Mouse (Mus musculus) G1E (cell line): Measurements from ENCODE around the gene Mettl15. TPM values are rescaled to one million over a fixed set of nuclear protein-coding genes. Genes with fewer than 3 reads are reported as not detected.

Experiments used
- ATAC-seq: 2 replicates; pipeline ENCODE4 v1.8.0; 2016; ENCODE audit warnings: mild to moderate bottlenecking; ENCODE audit not compliant: insufficient number of reproducible peaks, poor library complexity, low FRiP score, severe bottlenecking; ENCODE audit errors: extremely low read depth
- DNase-seq: peaks from one replicate; pipeline ENCODE4 v3.0.0; 2012; ENCODE audit warnings: low spot score
- H3K27me3 ChIP-seq: 2 replicates; pipeline ENCODE4 v1.6.1; 2012; ENCODE audit warnings: mild to moderate bottlenecking, low read length, inconsistent platforms; ENCODE audit not compliant: insufficient read depth
- H3K36me3 ChIP-seq: replicated peaks from 2 replicates; pipeline ENCODE3; 2012; ENCODE audit warnings: mild to moderate bottlenecking, inconsistent platforms
- H3K4me1 ChIP-seq: 2 replicates; pipeline ENCODE4 v1.6.1; 2012; ENCODE audit warnings: low read depth, low read length, inconsistent platforms, mixed read lengths; ENCODE audit not compliant: insufficient read depth
- H3K4me3 ChIP-seq: 2 replicates; pipeline ENCODE4 v1.5.1; 2012; ENCODE audit warnings: low read depth, mild to moderate bottlenecking, inconsistent platforms, low read length, moderate library complexity, mixed read lengths
- H3K9me3 ChIP-seq: replicated peaks from 2 replicates; pipeline ENCODE4 v1.6.1; 2012; ENCODE audit warnings: inconsistent platforms
- CTCF ChIP-seq: IDR thresholded peaks from 2 replicates; pipeline ENCODE4 v1.5.1; 2012; ENCODE audit warnings: low read depth, low read length, inconsistent platforms, mixed read lengths
- GATA1 ChIP-seq: IDR thresholded peaks from 2 replicates; pipeline ENCODE4 v1.6.1; 2012; ENCODE audit warnings: borderline replicate concordance, low read length, inconsistent platforms, mixed read lengths
- GATA2 ChIP-seq: IDR thresholded peaks from 2 replicates; pipeline ENCODE4 v1.6.1; 2012; ENCODE audit warnings: low read depth, low read length, inconsistent platforms, borderline replicate concordance
- POLR2AphosphoS5 ChIP-seq: IDR thresholded peaks from 2 replicates; pipeline ENCODE4 v1.6.1; 2012; ENCODE audit warnings: low read depth, low read length, inconsistent platforms; ENCODE audit not compliant: insufficient replicate concordance
- TAL1 ChIP-seq: conservative IDR thresholded peaks from 2 replicates; pipeline ENCODE4 v1.6.1; 2012; ENCODE audit warnings: low read depth, low read length, inconsistent platforms, mixed read lengths
- polyA plus RNA-seq: library from polyadenylated mRNA; stranded (reverse); fragments of >175 nt; gene quantifications from 2 replicates; pipeline ENCODE4 v1.2.3, GENCODE M21; 2012
- total RNA-seq, 2 experiments: library from RNA; stranded (forward) in 1 of 2; stranded (reverse) in 1 of 2; fragments of 200-1000 nt in 1 of 2; fragments of >200 nt in 1 of 2; fragmentation: Nextera tagmentation in 1 of 2; gene quantifications; 2 replicates each; pipeline ENCODE4 v1.2.3; 2014 to 2017

The Mettl15 gene
- total RNA-seq (2014; fragmentation: Nextera tagmentation) (9.1 and 11.3 TPM in 2 replicates), total RNA-seq (2017) (5.2 and 6.6 TPM in 2 replicates), polyA plus RNA-seq (0.42 and 0.51 TPM in 2 replicates)

DNA sequence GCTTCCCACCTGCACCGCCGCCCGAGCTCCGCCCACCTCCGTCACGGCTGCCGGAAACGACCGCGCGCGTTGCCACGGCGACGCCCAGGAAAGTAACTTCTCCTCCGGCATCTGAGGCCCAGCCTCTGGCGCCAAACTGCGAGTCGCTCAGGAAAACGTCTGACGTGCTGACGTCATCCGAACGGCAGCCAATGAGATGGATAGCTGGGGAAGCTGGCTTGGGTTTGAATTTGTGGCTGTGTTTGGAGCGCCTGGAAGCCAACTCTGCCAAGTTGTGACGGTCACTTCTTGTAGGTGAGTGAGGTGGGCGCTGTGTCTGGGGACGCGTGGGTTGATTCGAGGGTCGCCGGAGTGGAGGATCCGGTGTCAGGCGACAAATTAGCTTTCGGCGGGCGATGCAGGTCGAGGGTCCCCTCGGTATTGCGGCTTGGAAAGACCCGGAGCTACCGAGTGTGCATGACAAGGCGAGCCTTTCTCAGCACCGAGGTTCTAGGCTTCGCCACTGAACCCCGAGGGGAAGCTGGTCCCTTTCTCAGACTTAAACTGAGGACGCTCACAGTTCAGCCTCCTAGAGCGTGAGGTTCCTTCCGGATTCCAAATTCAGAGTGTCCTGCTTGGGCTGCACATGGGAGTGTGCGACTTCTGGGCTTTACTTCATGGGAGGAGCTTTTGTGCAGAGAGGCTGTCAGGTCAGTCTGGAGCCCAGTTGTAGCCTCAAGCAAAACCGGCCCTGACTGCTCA, at the start of gene Mettl15, which contains the start of gene Kif18a:
Mettl15 (minus strand) TSS at position 149 of the 741 bp plus-strand sequence.
Kif18a (plus strand) TSS at position 139 of the 741 bp plus-strand sequence.
- peak; percentile 80 for DNase-seq
- Histone ChIP-seq H3K36me3 (peaks cover 8% of the 10 kb centered on the region), H3K4me3 (peak within 1 kb of the TSS; percentile 94), H3K27me3 (no peaks in the 10 kb centered on the region), H3K4me1 (peaks cover 16% of the 10 kb centered on the region), H3K9me3 (no peaks in the 10 kb centered on the region)
- ATAC-seq: peak; percentile 93
- TF ChIP-seq TAL1: no peak
- TF ChIP-seq GATA1: no peak
- no peak for TF ChIP-seq GATA2
- no peak for TF ChIP-seq CTCF
- TF ChIP-seq POLR2AphosphoS5: no peak

DNA sequence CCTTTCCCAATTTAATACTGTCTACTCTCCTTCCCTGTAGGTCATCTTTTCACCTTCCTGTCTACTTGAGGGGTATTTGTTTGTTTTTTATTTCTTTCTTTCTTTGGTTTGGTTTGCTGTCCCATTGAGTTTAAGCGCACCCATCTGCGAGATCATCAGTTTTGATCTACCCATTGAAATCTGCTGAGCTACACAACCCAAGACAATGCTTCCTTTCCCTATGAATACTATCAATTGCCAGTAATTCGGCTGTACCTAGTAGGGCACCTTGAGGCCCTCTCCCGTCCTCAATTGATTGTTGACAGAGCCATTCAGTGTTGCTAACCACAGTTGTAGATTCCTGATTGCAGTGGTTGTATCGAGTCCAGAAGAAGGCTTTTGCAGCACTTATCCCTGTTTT, 30.8 kb upstream of the Mettl15 start:
- H3K4me1 ChIP-seq: no peaks in the 10 kb centered on the region
- DNase-seq: no peak
- TF ChIP-seq GATA2 (no peak), CTCF (no peak), GATA1 (no peak), POLR2AphosphoS5 (no peak), TAL1 (no peak)
- no peak overlapping the region for H3K4me3 ChIP-seq
- no peaks in the 10 kb centered on the region for H3K9me3 ChIP-seq
- H3K27me3 ChIP-seq: no peaks in the 10 kb centered on the region
- no peak for ATAC-seq
- peaks cover 41% of the 10 kb centered on the region for H3K36me3 ChIP-seq

DNA sequence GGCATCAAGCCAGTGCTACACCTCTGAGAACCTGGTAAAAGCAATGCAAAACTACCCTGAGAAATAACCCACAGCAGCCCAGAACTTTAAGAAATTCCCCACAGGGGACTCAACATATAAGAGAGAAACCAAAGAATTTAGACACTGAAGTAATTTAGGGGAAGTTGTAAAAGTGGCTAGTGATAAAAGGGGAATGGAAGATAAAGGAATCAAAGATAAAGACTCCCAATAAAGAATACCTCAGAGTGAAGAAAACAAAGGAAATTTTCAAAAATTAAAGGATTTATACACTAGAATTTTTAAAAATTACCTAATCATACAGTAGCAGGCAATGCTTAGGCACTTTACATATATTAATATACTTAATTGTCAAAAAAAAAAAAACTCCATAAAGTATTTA, 23.1 kb upstream of the Mettl15 start:
- ATAC-seq: no peak
- H3K36me3 ChIP-seq: peaks cover 46% of the 10 kb centered on the region
- no peak overlapping the region for H3K4me3 ChIP-seq
- DNase-seq: no peak
- H3K4me1 ChIP-seq: no peaks in the 10 kb centered on the region
- H3K9me3 ChIP-seq: no peaks in the 10 kb centered on the region
- H3K27me3 ChIP-seq: no peaks in the 10 kb centered on the region
- TF ChIP-seq TAL1 (no peak), CTCF (no peak), POLR2AphosphoS5 (no peak), GATA1 (no peak), GATA2 (no peak)

DNA sequence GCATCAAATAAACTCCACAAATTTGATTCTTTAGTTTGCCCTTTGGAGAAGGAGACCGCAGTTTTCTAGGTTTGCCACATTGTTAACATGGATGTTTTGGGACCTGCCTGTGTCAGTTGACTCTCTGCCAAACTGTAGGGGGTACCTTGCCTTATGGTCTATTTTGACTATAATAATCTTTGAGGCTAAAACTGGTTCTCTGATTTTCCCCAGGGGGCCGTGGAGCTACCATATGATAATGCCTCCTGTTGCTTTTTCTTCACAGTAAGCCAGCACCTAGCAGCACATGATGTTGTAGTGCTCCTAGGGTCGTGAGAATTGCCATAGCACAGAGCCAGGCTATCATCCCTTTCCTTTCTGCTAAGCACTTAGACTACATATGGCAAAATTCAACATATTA, 21.7 kb upstream of the Mettl15 start:
- H3K4me3 ChIP-seq: no peak overlapping the region
- H3K9me3 ChIP-seq: no peaks in the 10 kb centered on the region
- no peaks in the 10 kb centered on the region for H3K4me1 ChIP-seq
- TF ChIP-seq POLR2AphosphoS5 (no peak), GATA1 (no peak), TAL1 (no peak), CTCF (no peak), GATA2 (no peak)
- ATAC-seq (no peak), DNase-seq (no peak)
- peaks cover 44% of the 10 kb centered on the region for H3K36me3 ChIP-seq
- no peaks in the 10 kb centered on the region for H3K27me3 ChIP-seq

DNA sequence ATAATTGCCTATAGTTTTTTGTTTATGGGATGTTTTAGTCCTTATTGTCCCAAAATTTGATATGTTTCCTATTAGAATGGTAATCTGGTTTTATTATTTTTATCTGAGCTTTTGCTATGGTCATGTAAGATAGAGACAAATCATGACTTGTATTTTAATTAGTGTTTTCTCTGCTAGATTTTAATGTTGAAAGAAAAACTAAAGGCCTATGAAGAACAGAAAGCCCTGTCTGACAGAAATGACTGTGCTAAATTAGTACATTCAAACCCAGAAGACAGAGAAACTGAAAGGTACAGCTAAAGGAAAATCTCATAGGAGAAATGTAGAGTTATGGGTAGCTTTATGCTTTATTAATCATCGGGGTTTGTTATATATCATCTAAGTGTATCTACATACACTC, 17.6 kb upstream of the Mettl15 start:
- Histone ChIP-seq H3K9me3 (no peaks in the 10 kb centered on the region), H3K4me1 (peaks cover 9% of the 10 kb centered on the region), H3K27me3 (no peaks in the 10 kb centered on the region), H3K4me3 (no peak overlapping the region), H3K36me3 (peaks cover 43% of the 10 kb centered on the region)
- ATAC-seq: no peak
- TF ChIP-seq POLR2AphosphoS5: no peak
- TF ChIP-seq GATA1: no peak
- DNase-seq: no peak

DNA sequence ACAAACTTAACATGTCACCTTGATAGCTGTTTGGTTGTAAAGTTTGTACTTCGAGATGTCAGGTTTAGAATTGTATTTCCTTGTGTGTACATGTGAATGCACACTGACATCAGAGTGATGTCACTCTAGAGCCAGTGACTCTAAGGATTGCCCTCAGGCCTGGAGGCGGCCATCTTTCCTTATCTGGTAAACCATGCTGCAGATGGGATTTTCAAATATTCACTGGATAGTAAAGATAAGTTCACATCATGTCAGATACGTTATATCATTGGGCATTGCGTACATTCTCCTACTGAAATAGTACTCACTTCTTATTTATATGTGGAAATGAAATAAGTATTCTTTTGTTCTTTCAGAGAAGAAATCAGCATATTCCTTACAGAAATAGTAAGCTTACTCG, 15.7 kb upstream of the Mettl15 start:
- no peaks in the 10 kb centered on the region for H3K27me3 ChIP-seq
- H3K4me3 ChIP-seq: no peak overlapping the region
- ATAC-seq (peak; percentile 80), DNase-seq (peak; percentile 2)
- peaks cover 9% of the 10 kb centered on the region for H3K4me1 ChIP-seq
- no peaks in the 10 kb centered on the region for H3K9me3 ChIP-seq
- peaks cover 47% of the 10 kb centered on the region for H3K36me3 ChIP-seq
- peak; percentile 61 for TF ChIP-seq TAL1
- no peak for TF ChIP-seq GATA1
